Mouse (Mus musculus) lung, adult 2 months (tissue): Measurements from ENCODE around the gene Stn1.

Experiments
- CTCF ChIP-seq: fragments of 200-500 bp; IDR thresholded peaks from 2 replicates; pipeline ENCODE4 v1.5.1; 2011; ENCODE audit warnings: mild to moderate bottlenecking, low read length, control low read depth; ENCODE audit not compliant: insufficient read depth
- POLR2A ChIP-seq: fragments of 200-500 bp; IDR thresholded peaks from 2 replicates; pipeline ENCODE4 v1.6.1; 2011; ENCODE audit warnings: low read depth, mild to moderate bottlenecking, control low read depth, low read length, borderline replicate concordance; ENCODE audit errors: extremely low read depth

GRCm38 (mm10) chr19:47511294-47511675 is 26.0 kb downstream of the Stn1 start:
- no peak for TF ChIP-seq POLR2A
- no peak for TF ChIP-seq CTCF
